ENCODE assay signal across 8 mouse cellular contexts in genomic region chr5:111574219-111574840, GRCm38 (mm10).
DNase-seq lines count a peak whose midpoint lies in the region; ATAC-seq lines count a peak whose summit lies in the region.
"Had no signal": no experiment of that assay in that cellular context is flagged by ENCODE, and none has a peak within 500 bp of the region (broad histone marks: within the 10 kb centered on the region; RNA-seq: fewer than 3 reads in every experiment).

No protein-coding gene starts in this region.

- peaks cover 62% of the 10 kb centered on the region for H3K4me1 ChIP-seq in neural tube, embryonic 13.5 days (replicated peaks)
- H3K4me1 ChIP-seq in neural tube, embryonic 15.5 days = peaks cover 43% of the 10 kb centered on the region

- 0 out of 2 replicates have a peak overlapping the region, but pooled peaks have one; percentile 17 for H3K9ac ChIP-seq in neural tube, embryonic 13.5 days
- H3K9ac ChIP-seq in neural tube, embryonic 15.5 days (replicated peaks) = no peak overlapping the region

- ATAC-seq in neural tube, embryonic 13.5 days (ENCODE audit: low read depth) = no peak
- ATAC-seq in neural tube, embryonic 15.5 days (ENCODE audit: low FRiP score) = no peak

- intact Hi-C loops in heart, postnatal 10 days (cut with DNase I) = no loop called here

- peaks cover 32% of the 10 kb centered on the region for H3K27me3 ChIP-seq in neural tube, embryonic 13.5 days
- peaks cover 11% of the 10 kb centered on the region for H3K27me3 ChIP-seq in neural tube, embryonic 15.5 days (replicated peaks)

- no peaks in the 10 kb centered on the region for H3K36me3 ChIP-seq in neural tube, embryonic 13.5 days
- no peaks in the 10 kb centered on the region for H3K36me3 ChIP-seq in neural tube, embryonic 15.5 days

- H3K4me3 ChIP-seq in neural tube, embryonic 13.5 days = no peak overlapping the region
- no peak overlapping the region for H3K4me3 ChIP-seq in neural tube, embryonic 15.5 days (replicated peaks)

- H3K9me3 ChIP-seq in neural tube, embryonic 13.5 days = no peaks in the 10 kb centered on the region
- H3K9me3 ChIP-seq in neural tube, embryonic 15.5 days (replicated peaks) = no peaks in the 10 kb centered on the region

- no peak overlapping the region for H3K27ac ChIP-seq in neural tube, embryonic 13.5 days (replicated peaks)
- no peak overlapping the region for H3K27ac ChIP-seq in neural tube, embryonic 15.5 days (replicated peaks)

- DNase-seq in heart, postnatal 10 days = peak; percentile 58 to 68
- no peak for DNase-seq in heart, adult 8-10 months (ENCODE audit: low spot score)
- peak; percentile 44 to 57 for DNase-seq in frontal cortex, postnatal 36 days (ENCODE audit: low spot score in 2 of 2)
- peak; percentile 16 for DNase-seq in telencephalon, adult 2 months (ENCODE audit: low read depth, low spot score)
- no peak for DNase-seq in layer of hippocampus, postnatal 36 days
- DNase-seq: cerebellum, postnatal 25 days had no signal

- 23% methylated on average over 8 of the region's 8 CpGs for WGBS in neural tube, embryonic 13.5 days
- 28% methylated on average over 8 of the region's 8 CpGs for WGBS in neural tube, embryonic 15.5 days

- no peak overlapping the region for H3K4me2 ChIP-seq in neural tube, embryonic 13.5 days
- H3K4me2 ChIP-seq in neural tube, embryonic 15.5 days = no peak overlapping the region

Comparison
In these comparisons a context has a peak if more than half of its experiments do, and no peak if none do; other contexts are left out.
1. DNase-seq: peak in heart, postnatal 10 days (2 of 2), frontal cortex, postnatal 36 days (2 of 2) and telencephalon, adult 2 months (single experiment); none in heart, adult 8-10 months (single experiment) and layer of hippocampus, postnatal 36 days (0 of 2).